Mouse (Mus musculus) ES-CJ7 (cell line): ENCODE measurements around the gene Coro1c.

Experiments used
- DNase-seq: peaks from one replicate; pipeline ENCODE4 v3.0.0; 2011; ENCODE audit warnings: low read depth, low spot score

Coro1c gene

GRCm38 (mm10) chr5:113929526-113929925, 21.0 kb upstream of the Coro1c start:
- no peak for DNase-seq

GRCm38 (mm10) chr5:113924608-113925007, 16.1 kb upstream of the Coro1c start:
- no peak for DNase-seq

- DNase-seq = no peak
These were observed 13.0 kb upstream of the Coro1c start for GRCm38 (mm10) chr5:113921310-113922166.

GRCm38 (mm10) chr5:113919060-113919459, 10.5 kb upstream of the Coro1c start:
- DNase-seq = no peak

- no peak for DNase-seq
These were observed 10.1 kb upstream of the Coro1c start for GRCm38 (mm10) chr5:113918654-113919053.

GRCm38 (mm10) chr5:113910705-113911104, 2.1 kb upstream of the Coro1c start:
- DNase-seq = no peak

- DNase-seq = peak; percentile 71
These were observed 1.6 kb upstream of the Coro1c start for GRCm38 (mm10) chr5:113910065-113910701.

GRCm38 (mm10) chr5:113907786-113908567, 581 bp downstream of the Coro1c start:
- peak; percentile 52 for DNase-seq

GRCm38 (mm10) chr5:113906958-113907735, 1.4 kb downstream of the Coro1c start:
- peak; percentile 41 for DNase-seq

- DNase-seq = no peak
These were observed 3.6 kb downstream of the Coro1c start for GRCm38 (mm10) chr5:113904987-113905386.

GRCm38 (mm10) chr5:113902983-113903382, 5.6 kb downstream of the Coro1c start:
- DNase-seq = no peak

- no peak for DNase-seq
These were observed 6.5 kb downstream of the Coro1c start for GRCm38 (mm10) chr5:113902017-113902416.

GRCm38 (mm10) chr5:113901074-113901571, 7.4 kb downstream of the Coro1c start:
- no peak for DNase-seq

GRCm38 (mm10) chr5:113899543-113899942, 9.0 kb downstream of the Coro1c start:
- no peak for DNase-seq

GRCm38 (mm10) chr5:113892005-113892404, 16.6 kb downstream of the Coro1c start:
- DNase-seq = no peak

GRCm38 (mm10) chr5:113890874-113891273, 17.7 kb downstream of the Coro1c start:
- DNase-seq = no peak

GRCm38 (mm10) chr5:113889912-113890311, 18.6 kb downstream of the Coro1c start:
- no peak for DNase-seq

GRCm38 (mm10) chr5:113889181-113889906, 19.2 kb downstream of the Coro1c start:
- no peak for DNase-seq

GRCm38 (mm10) chr5:113888186-113888795, 20.3 kb downstream of the Coro1c start:
- peak; percentile 46 for DNase-seq

- DNase-seq = no peak
These were observed 21.4 kb downstream of the Coro1c start for GRCm38 (mm10) chr5:113887132-113887531.
